Mouse (Mus musculus): ENCODE measurements around the gene Sergef. TPM values are rescaled to one million over a fixed set of nuclear protein-coding genes. Genes with fewer than 3 reads are reported as not detected.

The Sergef gene
- polyA plus RNA-seq, 1 experiment from 2014 or later, result 50.6 TPM

DNA sequence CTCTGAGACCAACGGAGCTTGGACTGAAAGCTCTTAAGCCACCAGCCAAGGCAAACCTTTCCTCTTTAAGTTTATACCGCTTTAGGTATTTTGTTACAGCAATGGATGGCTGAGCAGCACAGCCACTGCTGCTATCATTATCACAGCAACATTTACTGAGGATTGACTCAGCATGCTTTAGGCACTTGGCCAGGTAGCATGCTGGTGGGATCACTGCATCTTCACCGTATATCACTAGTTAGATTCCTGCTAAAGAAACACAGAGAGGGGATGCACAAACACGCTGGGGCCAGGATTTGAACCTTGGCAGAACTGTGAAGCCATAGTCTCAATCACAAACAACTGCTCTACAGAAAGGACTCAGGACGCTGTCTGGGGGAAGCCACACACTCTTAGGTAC is 152.8 kb downstream of the Sergef start:
- WGBS, result 72% methylated on average over 5 of the region's 5 CpGs
- H3K4me1 ChIP-seq (ENCODE audit: control insufficient read depth, insufficient read depth, low read depth, low read length), result peaks cover 4% of the 10 kb centered on the region; the same call in 1 of the 2 replicates
- ATAC-seq, result no peak
- no peak overlapping the region for H3K27ac ChIP-seq (ENCODE audit: low read depth, low read length)
- no peak overlapping the region for H3K4me3 ChIP-seq (ENCODE audit: low read length)
- no peaks in the 10 kb centered on the region for H3K36me3 ChIP-seq (ENCODE audit: control insufficient read depth, insufficient read depth, low read length)
- H3K4me2 ChIP-seq (ENCODE audit: low read length), result no peak overlapping the region
- H3K9me3 ChIP-seq (ENCODE audit: control insufficient read depth, low read length), result no peaks in the 10 kb centered on the region
- H3K9ac ChIP-seq (ENCODE audit: low read depth, low read length), result no peak overlapping the region
- no peaks in the 10 kb centered on the region for H3K27me3 ChIP-seq (replicated peaks; ENCODE audit: control insufficient read depth, insufficient read depth, low read length)

DNA sequence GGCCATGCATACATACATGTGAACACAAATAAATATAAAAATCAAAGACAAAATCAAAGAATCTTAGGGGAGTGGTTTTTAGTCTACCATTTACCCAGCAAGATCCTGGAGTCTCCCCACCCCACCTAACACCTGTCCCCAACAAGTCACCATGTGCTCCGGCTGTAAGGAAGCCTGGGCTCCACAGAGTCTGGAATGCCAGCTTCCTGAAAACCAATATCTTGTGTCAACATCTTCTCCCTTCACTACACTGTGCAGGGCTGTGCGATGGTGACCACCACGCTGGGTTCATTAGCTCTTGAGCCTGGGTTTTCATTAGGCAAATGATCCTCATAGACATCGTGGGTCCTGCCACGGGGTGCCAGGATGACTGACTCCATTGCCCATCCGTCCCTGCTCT is 155.4 kb downstream of the Sergef start:
- Histone ChIP-seq H3K4me2 (ENCODE audit: low read length) (no peak overlapping the region), H3K9ac (ENCODE audit: low read depth, low read length) (no peak overlapping the region), H3K36me3 (ENCODE audit: control insufficient read depth, insufficient read depth, low read length) (no peaks in the 10 kb centered on the region), H3K27me3 (replicated peaks; ENCODE audit: control insufficient read depth, insufficient read depth, low read length) (no peaks in the 10 kb centered on the region), H3K4me1 (ENCODE audit: control insufficient read depth, insufficient read depth, low read depth, low read length) (peaks cover 4% of the 10 kb centered on the region; the same call in 1 of the 2 replicates), H3K27ac (ENCODE audit: low read depth, low read length) (no peak overlapping the region), H3K4me3 (ENCODE audit: low read length) (no peak overlapping the region), H3K9me3 (ENCODE audit: control insufficient read depth, low read length) (no peaks in the 10 kb centered on the region)
- ATAC-seq, result no peak
- WGBS, result 92% methylated on average over 6 of the region's 6 CpGs

DNA sequence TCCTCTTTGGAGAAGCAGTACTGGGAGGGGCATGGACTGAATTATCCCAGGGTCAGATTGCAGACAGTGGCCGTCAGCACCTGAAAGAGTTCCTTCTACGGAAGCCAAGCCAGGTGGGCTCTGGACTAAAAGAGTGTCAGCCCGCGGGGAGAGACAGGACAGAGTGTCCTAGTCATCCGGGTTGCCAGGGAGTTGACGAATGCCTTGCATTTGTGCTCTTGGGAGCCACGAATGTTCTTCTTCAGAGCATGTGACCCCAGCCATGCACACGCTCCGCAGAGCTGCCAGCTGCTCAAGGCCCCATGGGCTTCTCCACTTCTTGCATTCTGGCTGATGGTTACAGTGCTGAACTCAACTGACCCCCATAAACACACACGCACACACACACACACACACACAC is 156.6 kb downstream of the Sergef start:
- ATAC-seq, result 0 out of 2 replicates have a peak, but pooled peaks have one; percentile 13
- no peaks in the 10 kb centered on the region for H3K36me3 ChIP-seq (ENCODE audit: control insufficient read depth, insufficient read depth, low read length)
- no peak overlapping the region for H3K4me2 ChIP-seq (ENCODE audit: low read length)

GRCm38 (mm10) chr7:46482099-46482531 is 157.5 kb downstream of the Sergef start:
- WGBS, result 58% methylated on average over 2 of the region's 2 CpGs

More for the DNA sequence above, 156.6 kb downstream of the Sergef start:
- Histone ChIP-seq H3K9ac (ENCODE audit: low read depth, low read length) (no peak overlapping the region), H3K27ac (ENCODE audit: low read depth, low read length) (no peak overlapping the region), H3K4me3 (ENCODE audit: low read length) (no peak overlapping the region), H3K9me3 (ENCODE audit: control insufficient read depth, low read length) (no peaks in the 10 kb centered on the region), H3K27me3 (replicated peaks; ENCODE audit: control insufficient read depth, insufficient read depth, low read length) (no peaks in the 10 kb centered on the region), H3K4me1 (ENCODE audit: control insufficient read depth, insufficient read depth, low read depth, low read length) (peaks cover 4% of the 10 kb centered on the region; the same call in 1 of the 2 replicates)
- 42% methylated on average over 10 of the region's 10 CpGs for WGBS

DNA sequence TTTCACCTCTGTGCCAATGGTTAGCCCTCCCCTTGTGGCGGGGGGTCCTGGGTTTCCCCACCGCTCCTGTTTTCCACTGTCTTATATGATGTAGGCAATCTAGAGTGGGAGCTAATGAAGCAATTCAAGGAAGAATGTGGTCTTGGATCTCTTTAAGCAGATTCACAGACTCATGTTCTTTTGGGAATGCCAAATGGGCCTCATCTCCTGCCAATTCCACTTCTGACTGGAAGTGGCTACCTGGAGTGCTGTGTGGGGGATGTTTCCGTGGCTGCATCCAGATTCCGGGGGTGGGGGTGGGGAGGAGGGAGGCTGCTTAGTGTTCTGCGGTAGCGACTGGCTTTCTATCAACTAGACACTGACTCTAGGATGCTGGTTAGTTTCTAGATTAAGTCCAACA is 159.8 kb downstream of the Sergef start:
- H3K36me3 ChIP-seq (ENCODE audit: control insufficient read depth, insufficient read depth, low read length), result no peaks in the 10 kb centered on the region
- no peak overlapping the region for H3K27ac ChIP-seq (ENCODE audit: low read depth, low read length)

More at GRCm38 (mm10) chr7:46482099-46482531, 157.5 kb downstream of the Sergef start:
- H3K4me1 ChIP-seq (ENCODE audit: control insufficient read depth, insufficient read depth, low read depth, low read length), result peaks cover 4% of the 10 kb centered on the region; the same call in 1 of the 2 replicates
- no peak for ATAC-seq
- no peak overlapping the region for H3K4me2 ChIP-seq (ENCODE audit: low read length)
- H3K9ac ChIP-seq (ENCODE audit: low read depth, low read length), result no peak overlapping the region
- H3K36me3 ChIP-seq (ENCODE audit: control insufficient read depth, insufficient read depth, low read length), result no peaks in the 10 kb centered on the region
- H3K4me3 ChIP-seq (ENCODE audit: low read length), result no peak overlapping the region
- no peaks in the 10 kb centered on the region for H3K9me3 ChIP-seq (ENCODE audit: control insufficient read depth, low read length)
- no peak overlapping the region for H3K27ac ChIP-seq (ENCODE audit: low read depth, low read length)
- no peaks in the 10 kb centered on the region for H3K27me3 ChIP-seq (replicated peaks; ENCODE audit: control insufficient read depth, insufficient read depth, low read length)

DNA sequence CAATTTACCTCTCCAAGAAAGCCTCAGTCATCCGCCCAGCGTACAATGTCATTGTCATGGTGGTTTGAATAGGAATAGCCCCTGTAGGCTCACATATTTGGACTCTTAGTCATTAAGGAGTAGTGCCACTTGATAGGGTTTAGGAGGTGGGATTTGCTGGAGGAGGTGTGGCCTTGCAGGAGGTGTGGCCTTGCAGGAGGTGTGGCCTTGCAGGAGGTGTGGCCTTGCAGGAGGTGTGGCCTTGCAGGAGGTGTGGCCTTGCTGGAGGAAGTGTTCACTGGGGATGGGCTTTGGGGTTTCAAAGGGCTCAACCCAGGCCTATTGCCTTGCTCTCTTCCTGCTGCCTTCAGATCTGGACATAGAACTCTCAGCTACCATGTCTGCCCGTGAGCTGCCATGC is 162.2 kb downstream of the Sergef start:
- Histone ChIP-seq H3K27me3 (replicated peaks; ENCODE audit: control insufficient read depth, insufficient read depth, low read length) (no peaks in the 10 kb centered on the region), H3K4me1 (ENCODE audit: control insufficient read depth, insufficient read depth, low read depth, low read length) (peaks cover 13% of the 10 kb centered on the region; the same call in 1 of the 2 replicates), H3K4me3 (ENCODE audit: low read length) (no peak overlapping the region), H3K36me3 (ENCODE audit: control insufficient read depth, insufficient read depth, low read length) (no peaks in the 10 kb centered on the region), H3K9ac (ENCODE audit: low read depth, low read length) (no peak overlapping the region), H3K27ac (ENCODE audit: low read depth, low read length) (no peak overlapping the region), H3K9me3 (ENCODE audit: control insufficient read depth, low read length) (no peaks in the 10 kb centered on the region), H3K4me2 (ENCODE audit: low read length) (no peak overlapping the region)
- WGBS, result 96% methylated on average over 3 of the region's 3 CpGs
- ATAC-seq, result no peak

More for the DNA sequence above, 159.8 kb downstream of the Sergef start:
- no peak for ATAC-seq
- Histone ChIP-seq H3K4me1 (ENCODE audit: control insufficient read depth, insufficient read depth, low read depth, low read length) (peaks cover 4% of the 10 kb centered on the region; the same call in 1 of the 2 replicates), H3K27me3 (replicated peaks; ENCODE audit: control insufficient read depth, insufficient read depth, low read length) (no peaks in the 10 kb centered on the region), H3K9ac (ENCODE audit: low read depth, low read length) (no peak overlapping the region), H3K4me3 (ENCODE audit: low read length) (no peak overlapping the region), H3K4me2 (ENCODE audit: low read length) (no peak overlapping the region), H3K9me3 (ENCODE audit: control insufficient read depth, low read length) (no peaks in the 10 kb centered on the region)
- WGBS, result 54% methylated on average over 6 of the region's 6 CpGs

GRCm38 (mm10) chr7:46475464-46475863 is 164.1 kb downstream of the Sergef start:
- WGBS, result 52% methylated on average over 5 of the region's 5 CpGs
- no peak overlapping the region for H3K9ac ChIP-seq (ENCODE audit: low read depth, low read length)
- no peak overlapping the region for H3K4me2 ChIP-seq (ENCODE audit: low read length)
- H3K9me3 ChIP-seq (ENCODE audit: control insufficient read depth, low read length), result no peaks in the 10 kb centered on the region
- H3K36me3 ChIP-seq (ENCODE audit: control insufficient read depth, insufficient read depth, low read length), result no peaks in the 10 kb centered on the region
- H3K27ac ChIP-seq (ENCODE audit: low read depth, low read length), result no peak overlapping the region
- ATAC-seq, result peak; percentile 47
- H3K27me3 ChIP-seq (replicated peaks; ENCODE audit: control insufficient read depth, insufficient read depth, low read length), result no peaks in the 10 kb centered on the region
- peaks cover 13% of the 10 kb centered on the region; the same call in 1 of the 2 replicates for H3K4me1 ChIP-seq (ENCODE audit: control insufficient read depth, insufficient read depth, low read depth, low read length)
- H3K4me3 ChIP-seq (ENCODE audit: low read length), result no peak overlapping the region

DNA sequence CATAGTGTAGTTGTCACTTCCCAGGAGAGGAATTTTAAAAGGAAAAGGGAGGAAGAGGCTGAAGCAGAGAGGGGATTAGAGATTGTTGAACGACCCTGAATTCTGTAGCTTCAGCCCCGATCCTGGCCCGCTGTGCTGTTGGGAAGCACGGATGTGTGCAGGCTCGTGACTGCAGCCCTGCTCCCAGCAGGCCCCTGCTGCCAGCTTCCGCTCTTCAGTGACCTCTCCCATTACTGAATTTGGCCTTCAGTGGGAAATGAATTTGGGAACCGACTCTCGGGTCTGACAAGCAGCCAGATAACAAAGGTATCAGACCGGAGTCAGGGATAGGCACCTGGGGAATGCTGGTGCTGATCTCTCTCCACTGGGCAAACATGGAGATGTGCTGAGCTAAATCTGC is 166.5 kb downstream of the Sergef start:
- Histone ChIP-seq H3K4me1 (ENCODE audit: control insufficient read depth, insufficient read depth, low read depth, low read length) (peaks cover 13% of the 10 kb centered on the region; the same call in 1 of the 2 replicates), H3K9ac (ENCODE audit: low read depth, low read length) (no peak overlapping the region), H3K27ac (ENCODE audit: low read depth, low read length) (no peak overlapping the region), H3K4me3 (ENCODE audit: low read length) (no peak overlapping the region), H3K9me3 (ENCODE audit: control insufficient read depth, low read length) (no peaks in the 10 kb centered on the region), H3K4me2 (ENCODE audit: low read length) (no peak overlapping the region), H3K27me3 (replicated peaks; ENCODE audit: control insufficient read depth, insufficient read depth, low read length) (no peaks in the 10 kb centered on the region), H3K36me3 (ENCODE audit: control insufficient read depth, insufficient read depth, low read length) (no peaks in the 10 kb centered on the region)
- whole genome bisulfite sequencing, result 34% methylated on average over 9 of the region's 9 CpGs
- ATAC-seq, result no peak

DNA sequence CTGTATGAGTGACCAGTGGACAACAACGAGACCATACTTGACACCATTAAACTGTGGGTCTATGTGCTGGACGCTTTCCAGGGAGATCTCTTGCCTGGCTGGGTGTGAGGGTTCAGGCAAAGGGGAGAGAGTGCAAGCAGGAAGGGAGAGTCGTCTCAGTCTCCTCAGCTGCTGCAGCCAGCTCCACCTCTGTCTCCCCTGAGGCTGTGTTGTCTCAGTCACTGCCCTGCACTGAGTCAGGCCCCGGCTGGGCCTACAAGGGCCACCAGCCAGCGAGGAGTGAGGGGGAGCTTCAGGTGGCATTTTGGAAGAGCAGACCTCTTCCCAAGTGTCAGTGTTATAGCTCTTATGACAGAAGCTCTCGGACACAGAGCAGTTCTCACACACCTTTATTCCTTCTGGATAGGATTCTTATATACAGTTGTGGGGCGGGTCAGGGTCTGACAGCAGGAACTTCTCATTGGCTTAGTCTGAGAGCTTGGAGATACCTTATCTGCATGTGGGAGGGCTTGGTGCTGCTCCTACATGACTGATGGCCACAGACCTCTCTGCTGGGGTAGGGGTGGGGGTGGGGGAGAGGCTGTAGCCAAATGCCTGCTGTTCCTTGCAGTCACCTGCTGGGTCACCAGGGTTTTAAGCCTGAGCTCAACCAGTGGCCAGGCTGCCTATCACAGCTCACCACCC is 168.4 kb downstream of the Sergef start:
- no peak overlapping the region for H3K4me2 ChIP-seq (ENCODE audit: low read length)
- no peaks in the 10 kb centered on the region for H3K27me3 ChIP-seq (replicated peaks; ENCODE audit: control insufficient read depth, insufficient read depth, low read length)
- 77% methylated on average over 7 of the region's 7 CpGs for WGBS
- no peak overlapping the region for H3K27ac ChIP-seq (ENCODE audit: low read depth, low read length)
- peaks cover 19% of the 10 kb centered on the region for H3K4me1 ChIP-seq (ENCODE audit: control insufficient read depth, insufficient read depth, low read depth, low read length)
- no peaks in the 10 kb centered on the region for H3K36me3 ChIP-seq (ENCODE audit: control insufficient read depth, insufficient read depth, low read length)
- H3K9me3 ChIP-seq (ENCODE audit: control insufficient read depth, low read length), result no peaks in the 10 kb centered on the region
- H3K9ac ChIP-seq (ENCODE audit: low read depth, low read length), result no peak overlapping the region
- no peak overlapping the region for H3K4me3 ChIP-seq (ENCODE audit: low read length)
- ATAC-seq, result no peak
